Mouse (Mus musculus) liver, embryonic 14.5 days (tissue): ENCODE data around the gene Stx18.

Experiments used
- CTCF ChIP-seq: IDR thresholded peaks from 2 replicates; pipeline ENCODE4 v1.5.1; 2016; ENCODE audit warnings: antibody characterized with exemption, low read depth, control low read depth
- EP300 ChIP-seq: IDR thresholded peaks from 2 replicates; pipeline ENCODE4 v1.6.1; 2016; ENCODE audit warnings: antibody characterized with exemption, low read depth

DNA sequence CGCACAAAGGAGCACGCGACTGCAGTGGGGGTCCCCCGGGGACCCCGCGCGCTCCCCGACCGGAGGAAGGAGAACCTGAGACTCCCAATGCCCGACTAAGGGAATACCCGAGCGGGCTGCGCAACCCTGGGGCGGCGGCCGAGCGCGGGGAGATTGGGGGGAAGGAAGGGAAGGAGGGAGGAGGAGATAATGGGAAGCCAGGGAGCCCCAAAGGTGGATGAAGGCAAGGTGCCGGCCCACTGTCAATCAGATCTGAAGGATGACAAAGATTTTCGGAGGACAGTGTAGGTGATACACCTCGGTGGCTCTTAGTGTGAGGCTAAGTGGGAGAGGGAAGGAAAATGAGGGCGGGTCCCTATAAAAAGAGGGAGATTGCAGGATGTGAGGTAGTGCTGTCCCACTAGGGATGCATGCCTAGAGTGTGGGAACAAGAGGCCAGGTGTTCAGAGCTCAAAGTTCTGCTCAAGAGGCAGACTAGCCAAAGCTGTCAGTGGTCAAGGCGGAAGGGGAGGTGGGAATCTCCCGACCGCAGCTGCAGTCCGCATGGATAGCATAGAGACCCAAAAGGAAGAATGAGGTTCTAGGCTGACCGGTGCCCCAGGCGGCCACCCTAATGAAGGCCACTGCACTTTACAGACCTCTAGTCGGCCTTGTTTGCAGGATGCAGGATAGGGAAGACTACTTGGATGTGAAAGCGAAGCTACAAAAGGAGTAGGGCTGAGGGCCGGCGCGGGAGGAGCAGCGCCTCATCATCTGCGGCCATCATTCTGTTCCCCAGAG, 121.3 kb downstream of the Stx18 start, which contains the start of gene Nsg1:
- TF ChIP-seq CTCF (no peak), EP300 (no peak)
